Mouse (Mus musculus) embryo, embryonic 10 days (tissue): ENCODE results near the gene C1qtnf4.

Source experiments
- DNase-seq: peaks from one replicate; pipeline ENCODE4 v3.0.0-alpha.2; 2015; ENCODE audit warnings: low spot score

Gene C1qtnf4

GRCm38 (mm10) chr2:90885218-90886041, at the start of gene C1qtnf4:
C1qtnf4 (plus strand) TSS chr2:90885860.
- DNase-seq: peak; percentile 60

- no peak for DNase-seq
These were observed 47.0 kb upstream of the C1qtnf4 start for GRCm38 (mm10) chr2:90838621-90839020.

GRCm38 (mm10) chr2:90843666-90844065, 42.0 kb upstream of the C1qtnf4 start:
- no peak for DNase-seq

GRCm38 (mm10) chr2:90844262-90844661, 41.4 kb upstream of the C1qtnf4 start:
- DNase-seq: no peak

GRCm38 (mm10) chr2:90845234-90845633, 40.4 kb upstream of the C1qtnf4 start:
- DNase-seq: no peak

- DNase-seq: no peak
These were observed 39.5 kb upstream of the C1qtnf4 start for GRCm38 (mm10) chr2:90846171-90846570.

- no peak for DNase-seq
These were observed 39.1 kb upstream of the C1qtnf4 start for GRCm38 (mm10) chr2:90846597-90846954.

GRCm38 (mm10) chr2:90846955-90847680, 38.5 kb upstream of the C1qtnf4 start, which contains the start of gene Mtch2:
Mtch2 (plus strand) TSS chr2:90847155.
- DNase-seq: peak; percentile 95

GRCm38 (mm10) chr2:90847681-90848050, 38.0 kb upstream of the C1qtnf4 start:
- DNase-seq: peak; percentile 27

- DNase-seq: no peak
These were observed 37.3 kb upstream of the C1qtnf4 start for GRCm38 (mm10) chr2:90848331-90848730.

GRCm38 (mm10) chr2:90850401-90850800, 35.3 kb upstream of the C1qtnf4 start:
- DNase-seq: no peak

- DNase-seq: no peak
These were observed 24.2 kb upstream of the C1qtnf4 start for GRCm38 (mm10) chr2:90861486-90861885.

GRCm38 (mm10) chr2:90864184-90864583, 21.5 kb upstream of the C1qtnf4 start:
- no peak for DNase-seq

GRCm38 (mm10) chr2:90866524-90866923, 19.1 kb upstream of the C1qtnf4 start:
- DNase-seq: peak; percentile 91

- DNase-seq: peak; percentile 32
These were observed 15.5 kb upstream of the C1qtnf4 start for GRCm38 (mm10) chr2:90870136-90870601.

- no peak for DNase-seq
These were observed 14.3 kb upstream of the C1qtnf4 start for GRCm38 (mm10) chr2:90871180-90871961.

GRCm38 (mm10) chr2:90874025-90874424, 11.6 kb upstream of the C1qtnf4 start:
- no peak for DNase-seq

- no peak for DNase-seq
These were observed 10.4 kb upstream of the C1qtnf4 start for GRCm38 (mm10) chr2:90875239-90875638.

GRCm38 (mm10) chr2:90877584-90878259, 7.9 kb upstream of the C1qtnf4 start:
- no peak for DNase-seq

- no peak for DNase-seq
These were observed 6.2 kb upstream of the C1qtnf4 start for GRCm38 (mm10) chr2:90879419-90879818.

- DNase-seq: no peak
These were observed 5.4 kb upstream of the C1qtnf4 start for GRCm38 (mm10) chr2:90880144-90880785.
